Mouse (Mus musculus) heart, embryonic 15.5 days (tissue): Measurements from ENCODE around the gene Col4a1. TPM values are rescaled to one million over a fixed set of nuclear protein-coding genes. Genes with fewer than 3 reads are reported as not detected.

ENCODE experiments used
- ATAC-seq: fragments of 200-750 bp; cut with Nextera tagmentation; replicated peaks from 2 replicates; pipeline ENCODE4 v1.8.0; 2017; ENCODE audit warnings: low read depth, moderate TSS enrichment; ENCODE audit not compliant: insufficient number of reproducible peaks, insufficient read depth, low FRiP score
- H3K27ac ChIP-seq: fragments of 300-500 bp; sonication (generic); 2 replicates; pipeline ENCODE4 v1.5.1; 2015; ENCODE audit warnings: mild to moderate bottlenecking, inconsistent platforms
- H3K27me3 ChIP-seq: fragments of 300-500 bp; sonication (generic); 2 replicates; pipeline ENCODE4 v1.6.1; 2015; ENCODE audit warnings: inconsistent platforms
- H3K36me3 ChIP-seq: fragments of 300-500 bp; sonication (generic); 2 replicates; pipeline ENCODE4 v1.6.1; 2015; ENCODE audit warnings: mild to moderate bottlenecking, inconsistent platforms
- H3K4me1 ChIP-seq: fragments of 300-500 bp; sonication (generic); replicated peaks from 2 replicates; pipeline ENCODE4 v1.6.1; 2015; ENCODE audit warnings: inconsistent platforms
- H3K4me2 ChIP-seq: fragments of 300-500 bp; sonication (generic); 2 replicates; pipeline ENCODE4 v1.6.1; 2015; ENCODE audit warnings: inconsistent platforms, mild to moderate bottlenecking, moderate library complexity
- H3K4me3 ChIP-seq: fragments of 300-500 bp; sonication (generic); 2 replicates; pipeline ENCODE4 v1.5.1; 2015; ENCODE audit warnings: mild to moderate bottlenecking, inconsistent platforms
- H3K9ac ChIP-seq: fragments of 300-500 bp; sonication (generic); 2 replicates; pipeline ENCODE4 v1.6.1; 2015; ENCODE audit warnings: mild to moderate bottlenecking, inconsistent platforms
- H3K9me3 ChIP-seq: fragments of 300-500 bp; sonication (generic); replicated peaks from 2 replicates; pipeline ENCODE4 v1.6.1; 2016; ENCODE audit warnings: inconsistent platforms
- WGBS: fragments of 180-500 bp; shearing (Covaris S2); methylation state at CpG from one replicate; pipeline ENCODE4 v1.1.7; 2015; ENCODE audit warnings: mixed read lengths; 5-methylcytosine and 5-hydroxymethylcytosine counted together
- polyA plus RNA-seq: library from polyadenylated mRNA; unstranded; fragments of >200 nt; fragmentation: Nextera tagmentation; extraction: Ambion mirVana; gene quantifications from 2 replicates; pipeline ENCODE4 v1.2.1, GENCODE M21; 2015

Gene Col4a1
- polyA plus RNA-seq, 1 experiment from 2014 or later = 191 TPM

DNA sequence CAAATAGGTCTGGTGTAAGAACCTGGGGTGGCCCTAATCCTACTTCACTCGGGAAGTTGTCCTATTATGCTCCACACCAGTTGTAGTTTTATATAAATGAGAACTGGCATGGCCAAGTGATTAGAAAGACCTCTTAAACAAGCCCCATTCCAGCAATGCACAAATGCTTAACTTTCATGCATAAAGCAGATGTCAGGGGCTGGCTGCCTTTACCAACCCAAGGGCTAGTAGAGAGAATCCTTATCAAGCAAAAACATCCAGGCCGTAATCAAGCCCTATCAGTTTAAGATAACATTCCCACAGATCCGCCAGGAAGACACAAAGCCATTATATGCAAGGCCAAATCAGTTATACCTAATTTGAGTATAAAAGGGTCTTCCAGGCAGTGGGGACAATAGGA is 46.7 kb downstream of the Col4a1 start:
- Histone ChIP-seq H3K27me3 (no peaks in the 10 kb centered on the region), H3K9ac (no peak overlapping the region), H3K4me1 (peaks cover 66% of the 10 kb centered on the region), H3K36me3 (no peaks in the 10 kb centered on the region), H3K4me2 (no peak overlapping the region), H3K9me3 (no peaks in the 10 kb centered on the region), H3K4me3 (no peak overlapping the region), H3K27ac (no peak overlapping the region)
- 62% methylated on average over 3 of the region's 3 CpGs for WGBS
- ATAC-seq = no peak

GRCm38 (mm10) chr8:11263848-11264247 is 48.8 kb downstream of the Col4a1 start:
- Histone ChIP-seq H3K27me3 (no peaks in the 10 kb centered on the region), H3K36me3 (no peaks in the 10 kb centered on the region), H3K4me2 (no peak overlapping the region), H3K9ac (no peak overlapping the region), H3K9me3 (no peaks in the 10 kb centered on the region), H3K27ac (no peak overlapping the region), H3K4me3 (no peak overlapping the region), H3K4me1 (peaks cover 72% of the 10 kb centered on the region)
- no peak for ATAC-seq
- 67% methylated on average over 6 of the region's 6 CpGs for WGBS

DNA sequence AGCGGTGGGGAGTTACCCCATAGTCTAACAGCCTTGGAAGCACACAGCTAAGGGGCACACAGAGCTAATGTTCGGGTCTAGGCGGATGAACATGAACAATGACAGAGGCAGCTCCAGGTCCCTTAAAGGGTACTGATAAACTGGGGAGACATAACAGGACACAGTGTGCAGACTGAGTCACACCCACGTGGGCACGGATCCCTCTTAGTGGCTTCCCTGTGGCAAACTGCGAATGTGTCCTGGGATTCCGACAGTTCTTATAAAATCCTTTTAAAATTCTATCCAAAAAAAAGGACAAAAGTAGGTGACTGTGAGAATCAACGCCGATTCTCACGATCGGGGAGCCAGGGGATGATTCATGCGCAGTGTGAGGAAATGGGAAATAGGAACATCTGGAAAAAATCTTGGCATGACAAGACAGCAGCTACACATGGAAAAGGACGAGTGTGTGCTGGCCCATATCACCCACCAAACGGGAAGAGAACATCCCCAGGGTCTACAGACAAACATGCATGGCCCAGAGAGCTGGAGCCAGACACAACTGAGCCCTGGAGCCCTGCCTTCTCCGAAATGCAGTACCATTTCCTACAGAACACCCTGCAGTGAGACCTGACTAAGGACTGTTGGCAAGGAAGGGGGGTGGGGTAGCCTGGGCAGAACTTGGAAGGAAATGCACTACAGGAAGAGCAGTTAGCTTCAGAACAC is 50.4 kb downstream of the Col4a1 start:
- H3K9ac ChIP-seq = no peak overlapping the region
- WGBS = 66% methylated on average over 15 of the region's 15 CpGs
- H3K4me1 ChIP-seq = peaks cover 74% of the 10 kb centered on the region
- H3K9me3 ChIP-seq = no peaks in the 10 kb centered on the region
- H3K27me3 ChIP-seq = no peaks in the 10 kb centered on the region
- no peaks in the 10 kb centered on the region for H3K36me3 ChIP-seq
- ATAC-seq = peak; percentile 61
- no peak overlapping the region for H3K4me3 ChIP-seq
- H3K4me2 ChIP-seq = no peak overlapping the region
- H3K27ac ChIP-seq = peak overlapping the region; percentile 55

DNA sequence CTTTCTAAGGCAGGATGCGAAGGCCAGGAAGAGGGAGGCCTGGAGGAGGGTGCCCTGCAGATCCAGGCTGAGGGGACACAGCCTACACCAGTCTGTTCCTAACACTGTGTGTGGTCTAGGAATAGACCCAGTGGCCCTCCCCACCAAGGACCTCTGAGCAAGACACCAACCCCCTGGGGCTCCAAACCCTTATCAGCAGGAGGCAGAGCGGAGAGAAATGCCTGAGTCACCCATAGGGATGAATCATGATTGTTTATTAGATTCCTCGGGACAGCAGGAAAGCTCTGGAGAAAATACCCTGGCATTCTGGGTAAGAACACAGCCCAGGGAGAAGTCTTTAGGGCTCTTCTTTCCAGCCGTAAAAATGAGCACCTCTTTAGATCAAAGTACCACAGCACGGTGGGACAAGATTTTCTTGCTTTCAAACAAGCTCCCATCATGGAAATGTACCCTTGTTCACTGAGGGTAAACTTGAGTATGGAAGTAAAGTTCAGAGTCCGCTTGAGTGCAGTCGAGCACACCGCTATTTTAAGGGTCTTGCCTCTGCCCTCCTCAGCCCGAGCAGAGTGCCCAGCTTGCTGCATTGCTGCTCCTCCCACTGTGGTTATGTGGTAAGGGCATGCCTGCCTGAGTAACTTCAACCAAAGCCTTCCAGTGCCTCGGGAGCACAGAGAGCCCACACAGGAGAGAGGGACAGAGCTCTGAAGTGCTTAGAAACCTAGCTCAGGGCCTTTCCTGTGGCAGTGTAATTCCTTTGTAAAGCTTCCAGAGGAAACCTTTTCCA is 52.6 kb downstream of the Col4a1 start:
- Histone ChIP-seq H3K9ac (0 out of 2 replicates have a peak overlapping the region, but pooled peaks have one; percentile 8), H3K27ac (peak overlapping the region; percentile 59), H3K4me1 (peaks cover 74% of the 10 kb centered on the region), H3K36me3 (no peaks in the 10 kb centered on the region), H3K9me3 (no peaks in the 10 kb centered on the region), H3K4me2 (no peak overlapping the region), H3K27me3 (no peaks in the 10 kb centered on the region), H3K4me3 (no peak overlapping the region)
- peak; percentile 32; the same call in 1 of the 2 replicates for ATAC-seq
- WGBS = 22% methylated on average over 10 of the region's 10 CpGs

GRCm38 (mm10) chr8:11258517-11259136 is 54.0 kb downstream of the Col4a1 start:
- Histone ChIP-seq H3K27ac (peak overlapping the region; percentile 41; the same call in 1 of the 2 replicates), H3K27me3 (no peaks in the 10 kb centered on the region), H3K4me3 (no peak overlapping the region), H3K36me3 (no peaks in the 10 kb centered on the region), H3K4me1 (peaks cover 69% of the 10 kb centered on the region), H3K9me3 (no peaks in the 10 kb centered on the region), H3K4me2 (no peak overlapping the region), H3K9ac (no peak overlapping the region)
- no peak for ATAC-seq
- 23% methylated on average over 2 of the region's 2 CpGs for WGBS

DNA sequence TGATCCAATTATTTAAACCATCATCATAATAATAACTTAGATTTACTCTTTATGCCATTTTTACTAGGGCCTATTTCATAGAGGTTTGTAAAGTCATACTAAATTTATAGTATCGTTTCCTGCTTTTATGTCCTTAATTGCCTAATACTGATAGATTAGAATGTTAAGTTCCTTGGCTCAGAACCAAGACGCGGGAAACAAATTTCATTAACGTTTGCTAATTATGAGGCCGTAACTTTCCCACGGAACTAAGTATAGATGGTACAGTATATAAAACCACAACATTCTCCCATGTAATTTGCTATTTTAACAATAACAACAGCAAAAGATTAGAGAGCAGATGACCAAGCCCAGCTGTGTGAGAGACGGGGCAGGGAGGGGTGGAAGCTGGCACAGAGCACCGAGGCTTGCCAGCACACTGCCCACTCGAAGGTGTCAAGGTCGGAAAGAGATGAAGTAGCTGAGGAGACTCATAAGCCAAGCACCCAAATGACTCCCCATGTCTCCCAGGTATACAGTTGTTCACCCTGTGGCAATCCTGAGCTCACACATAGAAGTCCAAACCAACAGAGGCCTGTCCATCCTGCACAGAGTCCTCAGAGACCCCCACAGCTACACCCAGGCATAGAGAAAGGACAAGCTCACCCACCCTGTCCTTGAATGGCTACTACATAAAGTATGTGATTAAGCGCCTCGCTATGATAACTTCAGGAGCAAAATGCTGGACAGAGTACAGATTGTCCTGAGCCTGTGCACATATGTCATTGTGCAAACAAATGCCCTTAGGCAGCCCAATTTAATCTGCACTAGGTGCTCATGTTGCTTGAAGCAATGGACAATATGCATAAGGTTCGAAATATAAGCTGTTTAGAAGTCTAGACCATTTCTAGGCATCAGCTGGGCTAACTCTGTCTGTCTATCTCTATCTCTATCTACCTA is 55.3 kb downstream of the Col4a1 start:
- peaks cover 75% of the 10 kb centered on the region for H3K4me1 ChIP-seq

GRCm38 (mm10) chr8:11256405-11256804 is 56.2 kb downstream of the Col4a1 start:
- no peak overlapping the region for H3K4me2 ChIP-seq
- no peaks in the 10 kb centered on the region for H3K36me3 ChIP-seq
- no peaks in the 10 kb centered on the region for H3K9me3 ChIP-seq
- peaks cover 75% of the 10 kb centered on the region for H3K4me1 ChIP-seq
- ATAC-seq = no peak
- no peak overlapping the region for H3K4me3 ChIP-seq
- no peak overlapping the region for H3K27ac ChIP-seq
- H3K27me3 ChIP-seq = no peaks in the 10 kb centered on the region
- no peak overlapping the region for H3K9ac ChIP-seq
- WGBS = 77% methylated on average over 7 of the region's 7 CpGs

More for the DNA sequence above, 55.3 kb downstream of the Col4a1 start:
- Histone ChIP-seq H3K36me3 (no peaks in the 10 kb centered on the region), H3K4me3 (no peak overlapping the region), H3K9me3 (no peaks in the 10 kb centered on the region), H3K27ac (0 out of 2 replicates have a peak overlapping the region, but pooled peaks have one; percentile 14), H3K9ac (no peak overlapping the region), H3K4me2 (no peak overlapping the region), H3K27me3 (no peaks in the 10 kb centered on the region)
- 65% methylated on average over 13 of the region's 13 CpGs for WGBS
- no peak for ATAC-seq

DNA sequence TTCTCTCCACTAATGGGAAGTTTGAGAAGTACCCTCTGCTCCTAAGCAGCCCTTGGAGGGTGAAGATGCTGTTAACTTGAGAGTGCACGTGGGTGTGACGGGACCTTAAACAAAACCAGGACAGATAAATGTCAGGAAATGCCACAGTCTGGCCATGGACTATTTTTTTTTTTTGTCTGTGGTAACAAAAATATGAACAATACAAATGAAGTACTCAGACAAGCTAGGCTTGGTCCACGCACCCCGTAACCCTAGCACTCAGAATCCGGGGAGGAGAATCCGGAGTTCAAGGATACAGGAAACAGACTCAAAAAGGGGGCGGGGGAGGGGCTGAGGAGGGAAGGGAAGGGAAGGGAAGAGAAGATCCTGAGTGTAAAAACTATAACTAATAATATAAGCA is 56.9 kb downstream of the Col4a1 start:
- Histone ChIP-seq H3K27me3 (no peaks in the 10 kb centered on the region), H3K36me3 (no peaks in the 10 kb centered on the region), H3K27ac (no peak overlapping the region), H3K4me2 (no peak overlapping the region), H3K4me3 (no peak overlapping the region), H3K9ac (no peak overlapping the region), H3K9me3 (no peaks in the 10 kb centered on the region), H3K4me1 (peaks cover 77% of the 10 kb centered on the region)
- 53% methylated on average over 7 of the region's 7 CpGs for WGBS
- no peak for ATAC-seq

- no peaks in the 10 kb centered on the region for H3K27me3 ChIP-seq
- H3K27ac ChIP-seq = no peak overlapping the region
- WGBS = 71% methylated on average over 10 of the region's 10 CpGs
- H3K4me3 ChIP-seq = no peak overlapping the region
- H3K9me3 ChIP-seq = no peaks in the 10 kb centered on the region
- no peak overlapping the region for H3K4me2 ChIP-seq
- H3K4me1 ChIP-seq = peaks cover 76% of the 10 kb centered on the region
- H3K36me3 ChIP-seq = no peaks in the 10 kb centered on the region
- ATAC-seq = no peak
- no peak overlapping the region for H3K9ac ChIP-seq
These were observed 57.6 kb downstream of the Col4a1 start for GRCm38 (mm10) chr8:11254914-11255530.

GRCm38 (mm10) chr8:11254510-11254909 is 58.1 kb downstream of the Col4a1 start:
- Histone ChIP-seq H3K4me1 (peaks cover 76% of the 10 kb centered on the region), H3K27ac (no peak overlapping the region), H3K4me3 (no peak overlapping the region), H3K4me2 (no peak overlapping the region), H3K9ac (no peak overlapping the region), H3K27me3 (no peaks in the 10 kb centered on the region), H3K9me3 (no peaks in the 10 kb centered on the region), H3K36me3 (no peaks in the 10 kb centered on the region)
- WGBS = 61% methylated on average over 2 of the region's 2 CpGs
- no peak for ATAC-seq
